Mouse (Mus musculus): ENCODE results near the gene Ccdc88c. TPM values are rescaled to one million over a fixed set of nuclear protein-coding genes. Genes with fewer than 3 reads are reported as not detected.

The Ccdc88c gene
- polyA plus RNA-seq, 1 experiment from 2014 or later, result 16.7 TPM

DNA sequence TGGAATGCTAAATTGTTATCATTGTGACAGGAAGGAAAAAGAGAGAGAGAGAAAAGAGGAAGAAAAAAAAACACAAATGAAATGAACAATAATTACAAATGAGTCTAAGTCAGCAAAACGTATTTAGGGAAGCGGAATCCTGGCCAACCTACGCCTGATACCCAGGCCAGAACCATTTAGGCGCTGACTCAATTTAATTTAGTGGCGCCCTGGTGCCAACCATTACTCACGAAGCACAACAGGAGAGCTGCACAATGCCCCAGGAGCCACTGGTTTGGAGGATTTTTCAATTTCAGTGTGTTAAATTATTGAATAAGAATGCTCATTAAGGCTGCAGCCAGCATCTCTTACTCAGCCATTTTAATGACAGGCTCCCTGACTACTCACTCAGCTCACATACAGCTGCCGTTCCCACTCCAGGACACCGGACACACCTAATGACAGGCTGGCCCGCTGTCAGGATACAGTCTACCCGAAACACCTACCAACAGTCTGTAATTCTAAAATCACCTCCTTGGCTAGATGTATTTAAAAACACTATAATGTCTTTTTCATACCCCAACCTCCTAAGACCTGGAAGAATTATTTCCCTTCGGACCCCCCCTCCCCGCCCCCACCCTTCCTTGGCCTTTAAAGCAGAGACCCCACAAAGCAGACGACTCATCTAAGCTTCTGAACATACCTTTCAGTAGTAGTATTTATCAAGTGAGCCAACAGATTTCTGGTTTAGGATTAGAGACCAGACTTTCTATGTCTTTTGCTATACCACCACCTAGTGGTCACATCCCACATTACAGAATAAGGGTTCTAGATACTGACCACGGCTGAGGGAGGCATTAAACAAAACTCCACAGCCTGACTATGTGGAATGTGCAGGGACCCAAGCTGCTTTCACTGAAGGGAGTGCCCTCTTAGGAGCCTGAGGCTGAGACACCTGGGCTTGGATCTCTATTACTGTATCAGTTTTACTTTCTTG lies 102.9 kb downstream of the Ccdc88c start:
- H3K4me3 ChIP-seq (replicated peaks; ENCODE audit: low read depth, low read length), result no peak overlapping the region
- H3K9ac ChIP-seq (replicated peaks; ENCODE audit: low read length), result no peak overlapping the region
- 70% methylated on average over 14 of the region's 14 CpGs for WGBS
- no peak overlapping the region for H3K4me2 ChIP-seq (ENCODE audit: low read length)
- peaks cover 72% of the 10 kb centered on the region for H3K36me3 ChIP-seq (ENCODE audit: control insufficient read depth, insufficient read depth, low read length)
- ATAC-seq (ENCODE audit: low FRiP score, low TSS enrichment) (peak; percentile 40; the same call in 1 of the 2 replicates), DNase-seq (peak; percentile 95)
- no peak overlapping the region for H3K27ac ChIP-seq (replicated peaks; ENCODE audit: low read depth, low read length)
- H3K27me3 ChIP-seq (ENCODE audit: control insufficient read depth, insufficient read depth, low read length), result no peaks in the 10 kb centered on the region
- no peaks in the 10 kb centered on the region for H3K9me3 ChIP-seq (ENCODE audit: control insufficient read depth, low read length)
- H3K4me1 ChIP-seq (ENCODE audit: control insufficient read depth, insufficient read depth, low read length), result no peaks in the 10 kb centered on the region

DNA sequence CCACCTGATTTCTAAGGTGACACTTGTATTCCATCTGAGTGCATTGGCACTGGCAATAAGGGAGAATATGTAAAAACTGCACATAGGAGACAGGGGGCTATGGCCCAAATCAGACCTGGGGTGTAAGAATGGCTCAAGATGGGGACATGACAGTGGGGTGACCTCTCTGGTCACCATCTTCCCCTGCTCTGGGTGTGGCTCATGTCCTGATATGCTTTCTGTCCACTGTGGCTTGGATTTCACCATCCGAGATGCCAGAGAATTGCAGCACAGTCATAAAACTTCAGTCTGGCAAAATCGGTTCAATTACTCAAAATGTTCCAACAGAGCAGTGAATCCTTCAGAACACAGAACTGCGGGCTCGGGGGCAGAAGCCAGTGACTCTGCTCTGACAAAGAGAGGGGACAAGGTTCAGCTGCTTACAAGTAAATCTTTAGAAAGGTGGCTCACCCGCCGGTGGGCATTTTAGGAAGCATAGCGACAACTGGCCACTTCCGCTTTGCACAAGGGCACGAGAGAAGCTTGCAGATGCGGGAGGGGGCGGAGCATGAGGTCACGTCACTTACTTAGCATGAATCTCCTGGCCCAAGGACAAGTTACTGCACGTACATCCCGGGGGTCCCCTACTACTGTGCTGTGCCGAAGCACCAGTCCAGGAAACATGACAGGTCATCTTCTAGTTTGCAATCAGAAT lies 104.1 kb downstream of the Ccdc88c start:
- Histone ChIP-seq H3K4me2 (ENCODE audit: low read length) (no peak overlapping the region), H3K36me3 (ENCODE audit: control insufficient read depth, insufficient read depth, low read length) (peaks cover 74% of the 10 kb centered on the region), H3K4me3 (replicated peaks; ENCODE audit: low read depth, low read length) (no peak overlapping the region), H3K27me3 (ENCODE audit: control insufficient read depth, insufficient read depth, low read length) (no peaks in the 10 kb centered on the region), H3K27ac (replicated peaks; ENCODE audit: low read depth, low read length) (no peak overlapping the region), H3K9ac (replicated peaks; ENCODE audit: low read length) (0 out of 2 replicates have a peak overlapping the region, but pooled peaks have one; percentile 6), H3K9me3 (ENCODE audit: control insufficient read depth, low read length) (no peaks in the 10 kb centered on the region), H3K4me1 (ENCODE audit: control insufficient read depth, insufficient read depth, low read length) (no peaks in the 10 kb centered on the region)
- DNase-seq, result no peak
- 91% methylated on average over 15 of the region's 15 CpGs for WGBS
- ATAC-seq (ENCODE audit: low FRiP score, low TSS enrichment), result no peak

DNA sequence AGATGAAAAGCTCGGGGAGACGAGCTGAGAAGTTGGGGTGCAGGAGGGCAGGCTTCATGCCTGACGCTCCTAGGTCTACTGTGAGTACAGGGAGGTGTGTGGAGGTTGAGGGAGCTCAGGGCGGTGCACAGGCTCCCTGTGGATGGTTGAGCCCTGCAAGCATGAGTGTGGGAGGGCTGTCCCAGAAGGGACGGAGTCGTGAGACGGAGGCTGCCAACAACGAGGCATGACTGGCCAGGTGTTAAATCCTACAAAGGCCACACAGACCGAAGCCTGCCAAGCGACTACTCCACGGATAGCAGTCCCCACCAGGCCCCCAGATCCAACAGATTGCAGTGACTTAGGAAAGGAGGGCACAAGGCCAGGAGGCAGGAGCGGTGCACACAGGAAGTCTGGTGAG lies 118.1 kb downstream of the Ccdc88c start:
- ATAC-seq (ENCODE audit: low FRiP score, low TSS enrichment) (no peak), DNase-seq (no peak)
- H3K9me3 ChIP-seq (ENCODE audit: control insufficient read depth, low read length), result no peaks in the 10 kb centered on the region
- peaks cover 36% of the 10 kb centered on the region for H3K36me3 ChIP-seq (ENCODE audit: control insufficient read depth, insufficient read depth, low read length)
- no peak overlapping the region for H3K4me3 ChIP-seq (replicated peaks; ENCODE audit: low read depth, low read length)
- H3K27ac ChIP-seq (replicated peaks; ENCODE audit: low read depth, low read length), result no peak overlapping the region
- H3K27me3 ChIP-seq (ENCODE audit: control insufficient read depth, insufficient read depth, low read length), result 0 out of 2 replicates have a peak, but pooled peaks cover 3% of the 10 kb centered on the region
- H3K9ac ChIP-seq (replicated peaks; ENCODE audit: low read length), result no peak overlapping the region
- WGBS, result 80% methylated on average over 12 of the region's 12 CpGs
- H3K4me1 ChIP-seq (ENCODE audit: control insufficient read depth, insufficient read depth, low read length), result peaks cover 8% of the 10 kb centered on the region
- no peak overlapping the region for H3K4me2 ChIP-seq (ENCODE audit: low read length)

GRCm38 (mm10) chr12:100909765-100910164 lies 119.1 kb downstream of the Ccdc88c start:
- 73% methylated on average over 6 of the region's 6 CpGs for WGBS
- Histone ChIP-seq H3K4me1 (ENCODE audit: control insufficient read depth, insufficient read depth, low read length) (peaks cover 8% of the 10 kb centered on the region), H3K36me3 (ENCODE audit: control insufficient read depth, insufficient read depth, low read length) (peaks cover 30% of the 10 kb centered on the region), H3K4me3 (replicated peaks; ENCODE audit: low read depth, low read length) (no peak overlapping the region), H3K27me3 (ENCODE audit: control insufficient read depth, insufficient read depth, low read length) (0 out of 2 replicates have a peak, but pooled peaks cover 3% of the 10 kb centered on the region), H3K9ac (replicated peaks; ENCODE audit: low read length) (no peak overlapping the region), H3K4me2 (ENCODE audit: low read length) (no peak overlapping the region), H3K27ac (replicated peaks; ENCODE audit: low read depth, low read length) (no peak overlapping the region), H3K9me3 (ENCODE audit: control insufficient read depth, low read length) (no peaks in the 10 kb centered on the region)
- ATAC-seq (ENCODE audit: low FRiP score, low TSS enrichment), result no peak
- DNase-seq, result no peak

DNA sequence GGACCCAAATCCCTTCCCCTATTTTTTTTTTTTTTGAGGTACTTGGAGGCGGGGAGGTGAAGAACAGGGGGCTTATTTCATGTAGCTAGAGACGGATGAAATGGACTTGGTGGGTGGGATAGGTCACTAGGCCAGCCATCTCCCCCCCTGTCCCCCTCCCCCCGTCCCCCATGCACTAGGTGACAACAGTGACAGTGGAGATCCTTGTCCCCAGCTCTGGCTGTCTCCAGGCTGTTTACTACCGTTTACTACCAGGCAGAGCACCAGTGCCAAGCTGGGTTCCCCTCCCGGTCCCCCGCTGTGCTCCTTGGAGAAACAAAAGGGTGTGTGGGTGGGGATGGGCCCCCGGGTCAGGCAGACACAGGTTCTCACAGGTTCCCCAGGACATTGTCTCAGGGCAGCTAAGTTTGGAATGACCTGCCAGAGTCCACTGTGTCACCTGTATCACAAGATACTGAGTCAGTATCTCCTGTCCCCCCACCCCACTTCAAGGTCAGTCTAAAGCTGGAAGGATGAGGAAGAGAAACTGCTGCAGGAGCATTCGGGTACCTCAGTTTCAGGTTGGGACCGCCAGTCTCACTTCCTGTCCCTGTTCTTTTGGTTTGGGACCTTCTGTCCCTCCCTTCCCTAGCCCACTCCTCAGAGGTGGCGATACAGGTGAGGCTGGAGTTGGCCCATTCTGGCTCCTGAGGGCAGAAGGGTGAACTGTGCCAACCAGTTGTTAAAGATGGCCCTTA lies 120.4 kb downstream of the Ccdc88c start:
- WGBS, result 19% methylated on average over 9 of the region's 10 CpGs
- H3K36me3 ChIP-seq (ENCODE audit: control insufficient read depth, insufficient read depth, low read length), result peaks cover 20% of the 10 kb centered on the region
- peak overlapping the region; percentile 94 for H3K4me2 ChIP-seq (ENCODE audit: low read length)
- ATAC-seq (ENCODE audit: low FRiP score, low TSS enrichment) (peak; percentile 7; the same call in 1 of the 2 replicates), DNase-seq (peak; percentile 16)
- peaks cover 8% of the 10 kb centered on the region for H3K4me1 ChIP-seq (ENCODE audit: control insufficient read depth, insufficient read depth, low read length)
- peak overlapping the region; percentile 49 for H3K4me3 ChIP-seq (replicated peaks; ENCODE audit: low read depth, low read length)
- H3K27ac ChIP-seq (replicated peaks; ENCODE audit: low read depth, low read length), result no peak overlapping the region
- H3K9me3 ChIP-seq (ENCODE audit: control insufficient read depth, low read length), result no peaks in the 10 kb centered on the region
- 0 out of 2 replicates have a peak, but pooled peaks cover 3% of the 10 kb centered on the region for H3K27me3 ChIP-seq (ENCODE audit: control insufficient read depth, insufficient read depth, low read length)
- peak overlapping the region; percentile 63 for H3K9ac ChIP-seq (replicated peaks; ENCODE audit: low read length)

GRCm38 (mm10) chr12:100907598-100908297 lies 121.1 kb downstream of the Ccdc88c start, which contains the start of gene Gpr68:
Gene Gpr68 (minus strand): TSS chr12:100908198.
- Histone ChIP-seq H3K27ac (replicated peaks; ENCODE audit: low read depth, low read length) (no peak within 1 kb of the TSS), H3K4me2 (ENCODE audit: low read length) (peak within 1 kb of the TSS; percentile 94), H3K4me3 (replicated peaks; ENCODE audit: low read depth, low read length) (peak within 1 kb of the TSS; percentile 49), H3K9ac (replicated peaks; ENCODE audit: low read length) (peak within 1 kb of the TSS; percentile 63), H3K27me3 (ENCODE audit: control insufficient read depth, insufficient read depth, low read length) (0 out of 2 replicates have a peak, but pooled peaks cover 3% of the 10 kb centered on the region), H3K4me1 (ENCODE audit: control insufficient read depth, insufficient read depth, low read length) (peaks cover 8% of the 10 kb centered on the region), H3K36me3 (ENCODE audit: control insufficient read depth, insufficient read depth, low read length) (peaks cover 13% of the 10 kb centered on the region), H3K9me3 (ENCODE audit: control insufficient read depth, low read length) (no peaks in the 10 kb centered on the region)
- WGBS, result 3% methylated on average over 39 of the region's 39 CpGs
- DNase-seq, result peak; percentile 68
- peak; percentile 65 for ATAC-seq (ENCODE audit: low FRiP score, low TSS enrichment)

DNA sequence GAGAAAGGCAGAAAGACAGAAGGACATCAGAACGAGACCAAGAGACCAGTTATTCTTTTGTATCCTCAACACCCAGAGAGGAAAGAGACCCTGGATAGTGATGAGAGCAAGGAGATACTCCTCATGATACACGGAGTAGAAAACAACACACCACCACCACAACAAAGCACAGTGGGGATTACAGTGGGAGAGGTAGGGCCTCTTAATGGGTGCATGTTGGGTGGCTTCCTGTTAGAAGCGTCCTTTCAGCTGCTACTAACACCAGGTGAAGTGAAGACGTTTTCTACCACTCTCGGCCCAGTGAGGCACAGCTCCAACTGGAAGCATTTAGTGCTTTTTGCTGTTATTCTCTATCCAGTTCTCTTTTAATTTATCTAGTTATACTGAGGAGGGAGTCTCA lies 122.0 kb downstream of the Ccdc88c start:
- Histone ChIP-seq H3K9ac (replicated peaks; ENCODE audit: low read length) (no peak overlapping the region), H3K4me1 (ENCODE audit: control insufficient read depth, insufficient read depth, low read length) (peaks cover 8% of the 10 kb centered on the region), H3K4me2 (ENCODE audit: low read length) (no peak overlapping the region), H3K27me3 (ENCODE audit: control insufficient read depth, insufficient read depth, low read length) (0 out of 2 replicates have a peak, but pooled peaks cover 3% of the 10 kb centered on the region), H3K9me3 (ENCODE audit: control insufficient read depth, low read length) (no peaks in the 10 kb centered on the region), H3K4me3 (replicated peaks; ENCODE audit: low read depth, low read length) (no peak overlapping the region), H3K27ac (replicated peaks; ENCODE audit: low read depth, low read length) (no peak overlapping the region), H3K36me3 (ENCODE audit: control insufficient read depth, insufficient read depth, low read length) (peaks cover 6% of the 10 kb centered on the region)
- no peak for ATAC-seq (ENCODE audit: low FRiP score, low TSS enrichment)
- DNase-seq, result no peak
- WGBS, result 80% methylated on average over 5 of the region's 5 CpGs

- no peak overlapping the region for H3K27ac ChIP-seq (replicated peaks; ENCODE audit: low read depth, low read length)
- no peak overlapping the region for H3K4me3 ChIP-seq (replicated peaks; ENCODE audit: low read depth, low read length)
- H3K4me2 ChIP-seq (ENCODE audit: low read length), result no peak overlapping the region
- DNase-seq, result no peak
- WGBS, result 90% methylated on average over 9 of the region's 9 CpGs
- no peak for ATAC-seq (ENCODE audit: low FRiP score, low TSS enrichment)
- no peak overlapping the region for H3K9ac ChIP-seq (replicated peaks; ENCODE audit: low read length)
- no peaks in the 10 kb centered on the region for H3K9me3 ChIP-seq (ENCODE audit: control insufficient read depth, low read length)
- H3K36me3 ChIP-seq (ENCODE audit: control insufficient read depth, insufficient read depth, low read length), result no peaks in the 10 kb centered on the region
- H3K4me1 ChIP-seq (ENCODE audit: control insufficient read depth, insufficient read depth, low read length), result peaks cover 11% of the 10 kb centered on the region
- H3K27me3 ChIP-seq (ENCODE audit: control insufficient read depth, insufficient read depth, low read length), result peaks cover 16% of the 10 kb centered on the region; the same call in 1 of the 2 replicates
Measured at GRCm38 (mm10) chr12:100903761-100904160, 125.1 kb downstream of the Ccdc88c start.

All from midbrain, embryonic 14.5 days (tissue).